Mouse (Mus musculus) ES-Bruce4 (cell line): ENCODE data around the gene Prkn. TPM values are rescaled to one million over a fixed set of nuclear protein-coding genes. Genes with fewer than 3 reads are reported as not detected.
A peak's percentile ranks its signal among the peaks of the same experiment; 100 is the strongest.

ENCODE experiments used
- H3K27ac ChIP-seq: 2 replicates; pipeline ENCODE4 v1.5.1; 2012; ENCODE audit warnings: low read length, inconsistent platforms; ENCODE audit not compliant: insufficient read depth
- H3K27me3 ChIP-seq: 2 replicates; pipeline ENCODE4 v1.6.1; 2012; ENCODE audit warnings: mild to moderate bottlenecking, low read length, inconsistent platforms; ENCODE audit not compliant: control insufficient read depth, poor library complexity, insufficient read depth, severe bottlenecking
- H3K36me3 ChIP-seq: 2 replicates; pipeline ENCODE4 v1.6.1; 2012; ENCODE audit warnings: inconsistent platforms, mild to moderate bottlenecking, low read length, moderate library complexity; ENCODE audit not compliant: control insufficient read depth, poor library complexity, insufficient read depth, severe bottlenecking
- H3K4me1 ChIP-seq: one replicate; pipeline ENCODE4 v1.8.1; 2011; ENCODE audit warnings: low read length; ENCODE audit not compliant: control insufficient read depth, insufficient read depth
- H3K4me3 ChIP-seq: 2 replicates; pipeline ENCODE4 v1.5.1; 2011; ENCODE audit warnings: low read depth, mild to moderate bottlenecking, low read length
- H3K9ac ChIP-seq: 2 replicates; pipeline ENCODE4 v1.6.1; 2012; ENCODE audit warnings: low read depth, mild to moderate bottlenecking, inconsistent platforms; ENCODE audit not compliant: poor library complexity, severe bottlenecking
- H3K9me3 ChIP-seq: replicated peaks from 2 replicates; pipeline ENCODE4 v1.6.1; 2012; ENCODE audit warnings: mild to moderate bottlenecking, low read length, inconsistent platforms; ENCODE audit not compliant: control insufficient read depth, poor library complexity, insufficient read depth, severe bottlenecking
- CTCF ChIP-seq: IDR thresholded peaks from one replicate; pipeline ENCODE4 v1.8.1; 2011; ENCODE audit warnings: low read depth, low read length
- EP300 ChIP-seq: IDR thresholded peaks from 2 replicates; pipeline ENCODE4 v1.6.1; 2011; ENCODE audit warnings: low read depth, low read length; ENCODE audit not compliant: insufficient read depth
- POLR2A ChIP-seq: IDR thresholded peaks from one replicate; pipeline ENCODE4 v1.8.1; 2011; ENCODE audit warnings: low read length; ENCODE audit not compliant: insufficient read depth
- polyA plus RNA-seq: library from polyadenylated mRNA; stranded (reverse); fragments of >200 nt; gene quantifications from 2 replicates; pipeline ENCODE4 v1.2.4, GENCODE M21; 2011; ENCODE audit warnings: low read depth; ENCODE audit not compliant: missing spikeins, insufficient read depth, insufficient read length

Gene Prkn
- polyA plus RNA-seq, 1 experiment = 1.5 TPM

GRCm38 (mm10) chr17:11970160-11970559, 1130.0 kb downstream of the Prkn start:
- Histone ChIP-seq H3K27me3 (no peaks in the 10 kb centered on the region), H3K4me3 (no peak overlapping the region), H3K9ac (no peak overlapping the region), H3K27ac (no peak overlapping the region), H3K36me3 (no peaks in the 10 kb centered on the region), H3K4me1 (no peaks in the 10 kb centered on the region), H3K9me3 (no peaks in the 10 kb centered on the region)
- no peak for TF ChIP-seq CTCF
- no peak for TF ChIP-seq POLR2A

- Histone ChIP-seq H3K4me3 (no peak overlapping the region), H3K9ac (no peak overlapping the region), H3K27ac (no peak overlapping the region), H3K36me3 (no peaks in the 10 kb centered on the region), H3K4me1 (no peaks in the 10 kb centered on the region), H3K27me3 (no peaks in the 10 kb centered on the region), H3K9me3 (no peaks in the 10 kb centered on the region)
- TF ChIP-seq EP300 = no peak
- TF ChIP-seq POLR2A = no peak
- TF ChIP-seq CTCF = no peak
Observed at GRCm38 (mm10) chr17:11972550-11972949, 1132.4 kb downstream of the Prkn start.

- H3K4me3 ChIP-seq = no peak overlapping the region
- no peaks in the 10 kb centered on the region for H3K27me3 ChIP-seq
- no peaks in the 10 kb centered on the region for H3K9me3 ChIP-seq
- no peaks in the 10 kb centered on the region for H3K36me3 ChIP-seq
- TF ChIP-seq CTCF = no peak
- no peak for TF ChIP-seq EP300
- no peak for TF ChIP-seq POLR2A
- H3K9ac ChIP-seq = no peak overlapping the region
- H3K4me1 ChIP-seq = no peaks in the 10 kb centered on the region
- H3K27ac ChIP-seq = no peak overlapping the region
Observed at GRCm38 (mm10) chr17:11972969-11973787, 1133.0 kb downstream of the Prkn start.

GRCm38 (mm10) chr17:11975062-11975607, 1135.0 kb downstream of the Prkn start:
- no peaks in the 10 kb centered on the region for H3K4me1 ChIP-seq
- H3K27ac ChIP-seq = no peak overlapping the region
- H3K9me3 ChIP-seq = no peaks in the 10 kb centered on the region
- no peak for TF ChIP-seq EP300
- peak; percentile 81 for TF ChIP-seq CTCF
- no peak overlapping the region for H3K9ac ChIP-seq
- H3K27me3 ChIP-seq = no peaks in the 10 kb centered on the region
- H3K36me3 ChIP-seq = no peaks in the 10 kb centered on the region
- H3K4me3 ChIP-seq = no peak overlapping the region

GRCm38 (mm10) chr17:11978260-11978821, 1138.2 kb downstream of the Prkn start:
- TF ChIP-seq CTCF (no peak), POLR2A (no peak), EP300 (no peak)
- H3K27me3 ChIP-seq = no peaks in the 10 kb centered on the region
- H3K36me3 ChIP-seq = no peaks in the 10 kb centered on the region
- H3K27ac ChIP-seq = no peak overlapping the region
- no peak overlapping the region for H3K4me3 ChIP-seq
- no peaks in the 10 kb centered on the region for H3K4me1 ChIP-seq
- no peaks in the 10 kb centered on the region for H3K9me3 ChIP-seq
- H3K9ac ChIP-seq = no peak overlapping the region

DNA sequence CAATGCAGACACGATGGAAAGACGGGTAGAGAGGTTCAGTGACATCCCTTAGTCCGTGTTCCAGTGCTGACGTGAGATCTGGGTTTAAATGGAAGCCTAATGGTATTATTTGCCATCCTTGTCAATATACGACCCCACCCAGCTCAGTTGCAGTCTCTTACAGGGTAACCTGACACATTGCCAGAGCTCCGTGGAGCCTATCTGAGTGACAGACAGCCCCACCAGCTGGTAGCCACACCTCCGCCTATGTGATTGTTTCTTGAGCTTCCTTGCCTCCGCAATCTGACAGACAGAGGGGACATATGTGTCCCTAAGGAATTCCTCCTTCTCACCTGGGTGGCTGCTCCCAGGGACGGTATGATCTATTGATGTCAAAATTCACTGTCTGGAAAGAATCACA, 1141.5 kb downstream of the Prkn start:
- Histone ChIP-seq H3K9me3 (no peaks in the 10 kb centered on the region), H3K4me3 (no peak overlapping the region), H3K27ac (no peak overlapping the region), H3K4me1 (no peaks in the 10 kb centered on the region), H3K9ac (no peak overlapping the region), H3K27me3 (no peaks in the 10 kb centered on the region), H3K36me3 (no peaks in the 10 kb centered on the region)
- no peak for TF ChIP-seq CTCF
- TF ChIP-seq POLR2A = no peak
- no peak for TF ChIP-seq EP300
